Mouse (Mus musculus): Measurements from ENCODE around the gene Arhgef28. TPM values are rescaled to one million over a fixed set of nuclear protein-coding genes. Genes with fewer than 3 reads are reported as not detected.

Arhgef28 gene
- polyA plus RNA-seq (2016; fragmentation: Nextera tagmentation; extraction: Ambion mirVana): 21.3 and 23.7 TPM in 2 replicates

DNA sequence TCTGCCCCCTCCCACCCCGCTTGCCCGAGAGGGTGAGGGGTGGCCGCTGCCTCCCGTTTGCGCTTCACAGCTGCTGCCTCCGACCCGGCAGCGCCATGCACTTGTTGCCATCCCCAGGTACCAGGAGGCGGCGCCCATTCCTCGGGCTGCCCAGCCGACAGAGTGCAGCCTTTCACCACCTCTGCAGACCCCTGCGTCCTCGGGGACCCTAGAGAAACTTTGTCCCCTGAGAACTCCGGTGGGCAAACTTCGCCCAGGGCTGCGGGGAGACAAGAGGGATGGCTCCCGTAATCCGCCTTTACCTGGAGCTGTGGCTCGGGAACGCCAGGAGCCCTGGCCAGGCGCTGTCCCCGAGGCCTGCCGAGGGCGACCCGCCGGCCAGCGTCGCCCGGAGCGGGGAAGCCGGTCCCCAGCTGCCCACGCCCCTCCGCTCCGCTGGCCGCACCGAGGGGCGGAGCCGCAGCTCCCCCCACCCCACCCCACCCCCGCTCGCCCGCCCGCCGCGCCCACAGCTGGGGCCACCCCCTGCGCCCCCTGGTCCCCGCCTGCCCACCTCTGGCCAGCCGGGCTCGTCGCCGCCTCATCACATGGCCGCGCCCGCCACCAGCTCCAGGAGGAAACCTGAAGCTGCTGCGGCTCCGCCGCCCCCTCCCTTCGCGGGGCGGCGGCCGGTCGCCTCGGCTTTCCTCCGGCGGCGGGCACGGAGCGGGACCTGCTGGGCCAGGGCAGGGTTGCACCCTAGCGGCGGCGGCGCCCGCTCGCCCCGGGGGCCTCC is at the start of gene Arhgef28:
Gene Arhgef28 (minus strand): TSS at position 669 of the 775 bp plus-strand sequence.
- peaks cover 7% of the 10 kb centered on the region for H3K27me3 ChIP-seq
- ATAC-seq (ENCODE audit: insufficient number of reproducible peaks, insufficient read depth, low FRiP score, low TSS enrichment, low read depth): peak; percentile 77
- H3K4me3 ChIP-seq (replicated peaks): peak within 1 kb of the TSS; percentile 67
- under 1% methylated on average over 61 of the region's 76 CpGs for WGBS
- H3K27ac ChIP-seq: peak within 1 kb of the TSS; percentile 74
- H3K4me2 ChIP-seq: peak within 1 kb of the TSS; percentile 91
- no peaks in the 10 kb centered on the region for H3K36me3 ChIP-seq
- peak within 1 kb of the TSS; percentile 67 for H3K9ac ChIP-seq (replicated peaks)
- no peaks in the 10 kb centered on the region for H3K9me3 ChIP-seq
- peaks cover 12% of the 10 kb centered on the region for H3K4me1 ChIP-seq (replicated peaks)

DNA sequence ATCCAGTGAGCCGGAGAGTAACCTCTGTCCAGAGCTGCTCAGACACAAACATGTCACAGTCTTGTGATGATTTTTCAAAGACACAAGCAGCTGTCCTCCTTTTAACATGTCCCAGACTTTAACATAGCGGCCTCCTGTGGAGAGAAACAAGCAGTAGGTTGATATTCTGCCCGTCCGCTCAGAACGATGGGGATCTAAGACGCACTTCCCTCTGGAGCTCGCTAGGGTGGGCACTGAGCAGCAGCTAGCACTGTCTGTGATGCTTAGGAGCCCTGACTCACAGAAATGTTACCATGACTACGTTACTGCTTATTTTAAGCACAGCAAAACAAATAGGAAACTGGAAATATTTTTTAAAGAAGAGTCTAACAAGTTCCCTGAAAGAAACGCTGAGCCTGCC is 48.7 kb upstream of the Arhgef28 start:
- H3K27ac ChIP-seq: no peak overlapping the region
- no peaks in the 10 kb centered on the region for H3K9me3 ChIP-seq
- no peaks in the 10 kb centered on the region for H3K27me3 ChIP-seq
- no peaks in the 10 kb centered on the region for H3K4me1 ChIP-seq (replicated peaks)
- H3K9ac ChIP-seq (replicated peaks): no peak overlapping the region
- H3K36me3 ChIP-seq: peaks cover 93% of the 10 kb centered on the region
- no peak overlapping the region for H3K4me2 ChIP-seq
- 80% methylated on average over 9 of the region's 9 CpGs for WGBS
- H3K4me3 ChIP-seq (replicated peaks): no peak overlapping the region
- no peak for ATAC-seq (ENCODE audit: insufficient number of reproducible peaks, insufficient read depth, low FRiP score, low TSS enrichment, low read depth)

DNA sequence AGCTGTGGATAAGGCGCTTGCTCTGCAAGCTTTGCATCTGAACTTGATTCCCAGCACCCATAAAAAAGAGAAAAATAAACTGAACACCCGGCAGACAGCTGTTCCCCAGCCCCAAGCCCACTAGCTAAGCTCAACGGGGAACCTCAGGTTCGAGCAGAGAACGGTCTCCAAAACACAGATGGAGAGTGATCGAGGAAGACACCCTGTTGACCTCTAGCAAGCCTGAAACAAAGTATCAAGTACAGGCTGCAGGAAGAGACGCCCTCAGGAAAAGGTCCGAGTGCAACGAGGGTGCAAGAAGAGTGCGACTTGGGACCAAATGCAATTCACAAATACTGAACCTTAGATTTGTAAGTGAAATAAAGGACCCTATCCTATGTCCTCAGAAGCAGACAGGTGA is 43.4 kb upstream of the Arhgef28 start:
- Histone ChIP-seq H3K4me1 (replicated peaks) (no peaks in the 10 kb centered on the region), H3K27ac (no peak overlapping the region), H3K9ac (replicated peaks) (no peak overlapping the region), H3K36me3 (peaks cover 82% of the 10 kb centered on the region), H3K27me3 (no peaks in the 10 kb centered on the region), H3K9me3 (no peaks in the 10 kb centered on the region), H3K4me2 (no peak overlapping the region), H3K4me3 (replicated peaks) (no peak overlapping the region)
- 85% methylated on average over 10 of the region's 10 CpGs for WGBS
- ATAC-seq (ENCODE audit: insufficient number of reproducible peaks, insufficient read depth, low FRiP score, low TSS enrichment, low read depth): no peak

DNA sequence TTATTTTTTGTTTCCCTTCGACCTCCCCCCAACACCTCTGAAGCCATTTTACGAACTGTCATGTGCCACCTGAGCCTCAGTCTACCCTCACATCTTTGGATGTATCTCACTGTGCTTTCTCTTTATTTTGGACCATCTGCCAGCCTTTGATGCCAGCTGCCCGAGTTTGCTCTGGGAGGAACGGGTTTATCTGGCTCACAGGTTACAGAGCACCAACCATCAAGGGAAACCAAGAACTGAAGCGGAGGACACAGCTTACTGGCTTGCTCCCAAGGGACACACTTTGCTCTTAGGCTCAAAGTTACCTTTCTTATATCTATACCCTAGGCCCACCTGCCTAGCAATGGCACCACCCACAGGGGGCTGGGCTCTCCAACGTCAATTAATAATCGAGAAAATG is 39.1 kb upstream of the Arhgef28 start:
- no peak for ATAC-seq (ENCODE audit: insufficient number of reproducible peaks, insufficient read depth, low FRiP score, low TSS enrichment, low read depth)
- Histone ChIP-seq H3K27me3 (no peaks in the 10 kb centered on the region), H3K36me3 (peaks cover 41% of the 10 kb centered on the region), H3K9ac (replicated peaks) (no peak overlapping the region), H3K9me3 (no peaks in the 10 kb centered on the region), H3K27ac (no peak overlapping the region), H3K4me3 (replicated peaks) (no peak overlapping the region), H3K4me2 (no peak overlapping the region), H3K4me1 (replicated peaks) (no peaks in the 10 kb centered on the region)
- WGBS: 69% methylated on average over 7 of the region's 7 CpGs

DNA sequence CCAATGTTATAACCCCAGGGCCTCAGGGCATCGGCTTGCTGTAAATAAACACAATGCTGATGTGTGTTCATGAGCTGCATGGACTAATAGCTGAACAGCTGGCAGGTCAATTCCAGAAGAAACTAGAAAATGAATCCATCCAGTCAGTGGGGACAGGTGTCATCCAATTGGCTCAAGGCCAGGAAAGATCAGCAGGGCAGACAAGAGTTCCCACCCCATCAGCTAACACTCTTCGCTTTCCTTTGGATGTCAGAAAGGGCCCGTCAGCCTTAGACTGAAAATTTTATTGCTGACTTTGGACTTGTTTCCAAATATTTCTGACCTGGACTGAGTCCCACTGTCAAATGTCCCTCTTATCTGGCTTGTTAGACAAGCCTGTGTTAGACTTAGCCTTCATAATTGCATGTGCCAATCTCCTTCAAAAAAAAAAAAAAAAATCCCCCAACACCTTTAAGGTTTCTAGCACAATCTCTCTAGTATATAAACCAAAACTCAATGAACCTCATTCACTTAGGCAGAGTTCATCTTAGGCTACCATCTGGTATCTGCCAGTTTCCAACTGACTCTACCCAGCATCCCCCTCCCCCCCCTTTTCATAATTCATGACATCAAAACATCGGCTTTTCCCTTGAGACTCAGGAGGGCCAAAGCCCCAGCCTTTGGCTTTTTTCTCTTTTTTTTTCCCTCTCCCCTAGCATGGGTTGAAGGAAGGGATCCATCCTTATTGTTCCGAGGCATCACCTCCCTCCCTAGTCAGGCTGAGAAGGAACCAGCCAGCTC is 38.5 kb upstream of the Arhgef28 start:
- H3K4me2 ChIP-seq: no peak overlapping the region
- H3K4me1 ChIP-seq (replicated peaks): no peaks in the 10 kb centered on the region
- H3K4me3 ChIP-seq (replicated peaks): no peak overlapping the region
- WGBS: 75% methylated on average over 5 of the region's 5 CpGs
- H3K36me3 ChIP-seq: peaks cover 35% of the 10 kb centered on the region
- H3K9me3 ChIP-seq: no peaks in the 10 kb centered on the region
- no peak for ATAC-seq (ENCODE audit: insufficient number of reproducible peaks, insufficient read depth, low FRiP score, low TSS enrichment, low read depth)
- H3K27ac ChIP-seq: no peak overlapping the region
- H3K9ac ChIP-seq (replicated peaks): no peak overlapping the region
- H3K27me3 ChIP-seq: no peaks in the 10 kb centered on the region

DNA sequence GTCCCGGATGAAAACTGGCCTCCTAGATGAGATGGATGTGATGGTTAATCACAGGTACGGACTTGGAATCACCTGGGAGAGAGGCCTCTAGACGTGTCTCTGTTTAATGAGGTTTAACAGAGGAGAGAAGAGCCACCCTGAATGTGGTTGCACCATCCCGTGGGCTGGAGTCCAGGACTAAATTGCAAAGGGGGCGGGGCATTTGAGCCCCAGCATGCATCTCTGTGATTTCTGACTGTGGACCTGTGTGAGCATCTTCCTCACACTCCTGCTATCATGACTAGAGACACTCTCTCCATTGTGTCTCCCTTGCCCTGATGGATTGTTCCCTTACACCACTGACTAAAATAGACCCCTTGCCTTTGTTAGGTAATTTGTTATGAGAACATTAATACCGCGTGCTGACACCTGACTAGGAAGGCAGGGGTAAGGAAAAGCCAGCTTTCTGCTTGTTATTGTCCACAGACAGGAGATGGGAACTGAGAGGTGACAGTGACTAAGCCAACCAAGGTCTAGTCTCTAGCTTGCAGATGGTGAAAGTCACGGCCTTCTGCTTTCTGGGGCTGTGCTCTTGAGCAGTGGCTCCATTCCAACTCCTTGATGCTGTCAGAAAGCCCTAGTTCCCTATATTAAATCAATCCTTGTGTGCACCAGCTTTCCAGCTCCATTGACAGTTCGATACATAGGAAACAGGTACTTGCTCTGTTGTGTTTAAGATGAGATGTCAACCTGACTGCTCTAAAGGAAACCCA is 35.5 kb upstream of the Arhgef28 start:
- Histone ChIP-seq H3K4me2 (no peak overlapping the region), H3K9me3 (no peaks in the 10 kb centered on the region), H3K27ac (no peak overlapping the region), H3K36me3 (peaks cover 9% of the 10 kb centered on the region; the same call in 1 of the 2 replicates), H3K27me3 (no peaks in the 10 kb centered on the region), H3K4me1 (replicated peaks) (no peaks in the 10 kb centered on the region), H3K9ac (replicated peaks) (no peak overlapping the region), H3K4me3 (replicated peaks) (no peak overlapping the region)
- ATAC-seq (ENCODE audit: insufficient number of reproducible peaks, insufficient read depth, low FRiP score, low TSS enrichment, low read depth): no peak
- WGBS: 72% methylated on average over 9 of the region's 9 CpGs

DNA sequence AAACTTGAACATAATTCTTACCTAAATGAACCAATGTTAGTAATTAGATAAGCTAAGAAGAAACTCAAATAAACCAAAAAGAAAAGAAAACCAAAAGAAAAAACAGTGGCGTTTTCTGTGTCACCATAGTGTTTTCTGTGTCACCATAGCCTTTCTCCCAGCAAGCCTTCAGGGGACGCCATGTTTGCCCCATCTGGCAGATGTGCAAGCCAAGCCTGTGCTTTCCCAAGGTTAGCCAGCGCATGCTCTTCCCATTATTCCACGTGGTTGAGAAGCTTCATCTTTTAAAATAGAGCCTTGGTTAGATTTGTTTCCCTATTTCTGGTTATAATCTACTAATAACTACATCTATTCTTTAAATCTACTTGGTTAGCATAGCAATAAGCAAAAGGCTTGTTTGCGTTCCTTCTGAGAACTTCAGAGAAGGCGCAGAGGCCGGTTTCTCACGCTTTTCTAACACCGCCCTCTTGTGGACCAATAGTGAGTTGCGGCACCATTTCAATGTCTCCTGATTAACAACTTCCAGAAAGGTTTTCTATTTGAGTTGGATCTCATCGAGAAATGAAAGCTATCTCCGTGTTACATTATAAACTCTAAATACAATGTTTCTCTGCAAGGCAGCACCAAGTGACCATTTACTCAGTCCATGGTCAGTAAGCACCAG is 33.9 kb upstream of the Arhgef28 start:
- Histone ChIP-seq H3K4me2 (no peak overlapping the region), H3K36me3 (no peaks in the 10 kb centered on the region), H3K4me1 (replicated peaks) (no peaks in the 10 kb centered on the region), H3K4me3 (replicated peaks) (no peak overlapping the region), H3K9ac (replicated peaks) (no peak overlapping the region), H3K9me3 (no peaks in the 10 kb centered on the region), H3K27ac (no peak overlapping the region), H3K27me3 (no peaks in the 10 kb centered on the region)
- 21% methylated on average over 12 of the region's 12 CpGs for WGBS
- no peak for ATAC-seq (ENCODE audit: insufficient number of reproducible peaks, insufficient read depth, low FRiP score, low TSS enrichment, low read depth)

DNA sequence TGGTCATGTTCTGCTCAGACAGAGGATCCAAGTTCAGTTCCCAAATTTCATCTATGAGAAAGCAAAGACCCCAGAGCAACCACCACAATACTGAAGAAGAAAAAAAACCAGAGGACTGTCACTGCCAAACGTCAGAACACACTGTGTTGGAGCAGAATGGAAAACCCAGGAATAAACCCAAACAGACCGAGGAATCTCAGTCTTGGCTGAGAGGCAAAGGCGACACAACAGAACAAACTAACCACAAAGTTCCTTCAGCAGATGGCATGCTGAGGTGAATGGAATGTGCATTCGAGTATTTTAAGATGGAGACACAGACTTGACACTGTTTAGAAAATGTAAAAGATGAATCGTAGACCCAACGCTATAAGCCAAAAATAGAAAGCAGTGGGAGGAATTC is 29.2 kb upstream of the Arhgef28 start:
- 82% methylated on average over 6 of the region's 6 CpGs for WGBS
- no peak overlapping the region for H3K27ac ChIP-seq

DNA sequence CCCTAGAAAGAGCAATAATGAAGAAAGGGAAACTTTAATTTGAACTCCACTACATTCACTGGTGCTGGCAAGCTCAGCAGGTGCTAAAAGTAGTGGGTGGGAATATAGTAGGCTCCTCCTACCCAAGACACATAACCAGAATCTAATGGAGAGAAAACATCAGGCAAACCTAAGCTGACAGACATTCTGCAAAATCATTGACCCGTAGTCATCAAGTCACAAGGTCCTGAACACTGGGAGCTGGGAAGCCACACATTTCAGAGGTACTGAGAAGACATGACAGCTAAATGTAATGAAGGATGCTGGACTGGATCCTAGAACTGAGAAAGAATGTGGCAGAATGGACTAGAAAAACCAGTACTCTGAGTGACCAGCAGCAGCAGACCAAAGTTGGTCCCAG is 24.3 kb upstream of the Arhgef28 start:
- 90% methylated on average over 1 of the region's 1 CpGs for WGBS
- no peak overlapping the region for H3K9ac ChIP-seq (replicated peaks)
- no peak overlapping the region for H3K4me2 ChIP-seq
- H3K27me3 ChIP-seq: no peaks in the 10 kb centered on the region
- no peak overlapping the region for H3K27ac ChIP-seq
- ATAC-seq (ENCODE audit: insufficient number of reproducible peaks, insufficient read depth, low FRiP score, low TSS enrichment, low read depth): no peak
- H3K4me1 ChIP-seq (replicated peaks): no peaks in the 10 kb centered on the region
- H3K9me3 ChIP-seq: no peaks in the 10 kb centered on the region
- no peak overlapping the region for H3K4me3 ChIP-seq (replicated peaks)
- no peaks in the 10 kb centered on the region for H3K36me3 ChIP-seq

More for the DNA sequence above, 29.2 kb upstream of the Arhgef28 start:
- Histone ChIP-seq H3K9ac (replicated peaks) (no peak overlapping the region), H3K9me3 (no peaks in the 10 kb centered on the region), H3K4me2 (no peak overlapping the region), H3K27me3 (no peaks in the 10 kb centered on the region), H3K36me3 (no peaks in the 10 kb centered on the region), H3K4me1 (replicated peaks) (no peaks in the 10 kb centered on the region), H3K4me3 (replicated peaks) (no peak overlapping the region)
- no peak for ATAC-seq (ENCODE audit: insufficient number of reproducible peaks, insufficient read depth, low FRiP score, low TSS enrichment, low read depth)

DNA sequence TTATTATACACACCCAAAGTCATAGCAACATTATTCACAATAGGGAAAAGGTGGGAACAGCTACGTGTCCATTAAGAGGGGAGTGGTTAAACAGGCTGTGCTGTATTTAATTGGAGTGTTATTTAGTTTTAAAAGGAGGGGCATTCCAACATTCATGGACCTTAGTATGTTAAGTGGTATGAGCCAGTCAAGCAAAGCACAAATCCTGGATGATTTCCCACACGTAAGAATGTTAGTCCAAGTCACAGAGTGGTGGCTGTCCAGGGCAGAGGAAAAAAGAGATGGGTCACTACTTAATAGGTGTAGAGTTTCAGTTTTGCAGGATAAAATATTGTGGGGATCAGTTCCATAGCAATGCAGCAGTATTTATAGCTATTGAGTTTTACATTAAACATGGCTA is 20.0 kb upstream of the Arhgef28 start:
- Histone ChIP-seq H3K4me3 (replicated peaks) (no peak overlapping the region), H3K4me2 (no peak overlapping the region), H3K36me3 (no peaks in the 10 kb centered on the region), H3K4me1 (replicated peaks) (no peaks in the 10 kb centered on the region), H3K9ac (replicated peaks) (no peak overlapping the region), H3K9me3 (no peaks in the 10 kb centered on the region), H3K27me3 (peaks cover 6% of the 10 kb centered on the region; the same call in 1 of the 2 replicates), H3K27ac (no peak overlapping the region)
- ATAC-seq (ENCODE audit: insufficient number of reproducible peaks, insufficient read depth, low FRiP score, low TSS enrichment, low read depth): no peak
- 77% methylated on average over 2 of the region's 2 CpGs for WGBS
